Mouse (Mus musculus): Measurements from ENCODE around the gene Atp5b. TPM values are rescaled to one million over a fixed set of nuclear protein-coding genes. Genes with fewer than 3 reads are reported as not detected.

Gene Atp5b
- total RNA-seq (2023; ENCODE audit: inconsistent age): 578 to 690 TPM (median 600 TPM) in 4 replicates

DNA sequence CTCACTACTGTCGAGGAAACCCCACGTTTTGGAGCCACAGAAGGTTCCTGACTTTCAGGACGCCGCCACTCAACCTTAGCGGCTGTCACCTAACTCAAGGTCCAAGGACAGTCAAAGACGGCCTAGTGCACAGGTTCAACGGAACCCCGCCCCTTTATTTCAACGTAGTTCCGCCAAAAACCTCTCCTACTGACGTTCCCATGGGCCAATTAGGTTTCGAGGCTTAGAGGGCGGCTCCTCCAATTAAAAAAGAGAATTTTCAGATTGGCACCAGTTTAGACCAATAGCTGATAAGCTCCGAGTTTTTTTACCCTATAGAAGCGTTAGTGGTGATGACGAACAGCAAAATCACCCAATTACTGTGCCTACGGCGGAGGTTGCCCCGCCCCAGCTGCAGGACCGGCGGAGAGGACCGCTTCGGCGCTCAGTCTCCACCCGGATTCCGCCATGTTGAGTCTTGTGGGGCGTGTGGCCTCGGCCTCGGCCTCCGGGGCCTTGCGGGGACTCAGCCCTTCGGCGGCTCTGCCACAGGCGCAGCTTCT is at the start of gene Atp5b:
Gene Atp5b, plus strand, starts transcription at position 394 of the 542 bp plus-strand sequence.

DNA sequence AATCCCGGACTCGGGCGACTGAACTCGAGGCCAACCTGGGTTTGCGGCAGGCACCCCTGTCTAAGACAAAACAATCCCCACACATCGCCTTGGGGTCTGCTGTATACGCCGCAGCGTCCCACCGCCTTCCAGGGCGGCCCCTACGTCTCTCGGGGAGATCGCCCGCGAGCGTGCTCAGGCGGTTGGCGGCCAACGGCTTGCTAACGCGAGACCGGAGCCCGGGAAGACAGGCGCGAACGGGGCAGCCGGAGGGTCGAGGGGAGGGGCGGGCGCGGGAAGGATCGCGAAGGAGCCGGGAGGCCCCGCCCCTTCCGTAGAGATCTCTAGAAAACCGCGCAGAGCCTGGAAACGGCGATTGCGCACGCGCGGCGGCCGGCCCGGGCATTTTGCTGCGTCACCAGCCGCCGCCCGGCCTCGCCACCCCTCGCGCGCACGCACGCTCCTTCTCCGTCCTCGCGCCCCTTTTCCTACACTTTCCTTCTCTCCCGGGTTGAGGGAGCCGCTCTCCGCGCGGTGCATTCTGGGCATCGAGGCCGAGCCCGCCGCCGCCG is 24.4 kb upstream of the Atp5b start, which contains the start of gene Ptges3:
Gene Ptges3, plus strand, starts transcription at position 354 of the 551 bp plus-strand sequence.

DNA sequence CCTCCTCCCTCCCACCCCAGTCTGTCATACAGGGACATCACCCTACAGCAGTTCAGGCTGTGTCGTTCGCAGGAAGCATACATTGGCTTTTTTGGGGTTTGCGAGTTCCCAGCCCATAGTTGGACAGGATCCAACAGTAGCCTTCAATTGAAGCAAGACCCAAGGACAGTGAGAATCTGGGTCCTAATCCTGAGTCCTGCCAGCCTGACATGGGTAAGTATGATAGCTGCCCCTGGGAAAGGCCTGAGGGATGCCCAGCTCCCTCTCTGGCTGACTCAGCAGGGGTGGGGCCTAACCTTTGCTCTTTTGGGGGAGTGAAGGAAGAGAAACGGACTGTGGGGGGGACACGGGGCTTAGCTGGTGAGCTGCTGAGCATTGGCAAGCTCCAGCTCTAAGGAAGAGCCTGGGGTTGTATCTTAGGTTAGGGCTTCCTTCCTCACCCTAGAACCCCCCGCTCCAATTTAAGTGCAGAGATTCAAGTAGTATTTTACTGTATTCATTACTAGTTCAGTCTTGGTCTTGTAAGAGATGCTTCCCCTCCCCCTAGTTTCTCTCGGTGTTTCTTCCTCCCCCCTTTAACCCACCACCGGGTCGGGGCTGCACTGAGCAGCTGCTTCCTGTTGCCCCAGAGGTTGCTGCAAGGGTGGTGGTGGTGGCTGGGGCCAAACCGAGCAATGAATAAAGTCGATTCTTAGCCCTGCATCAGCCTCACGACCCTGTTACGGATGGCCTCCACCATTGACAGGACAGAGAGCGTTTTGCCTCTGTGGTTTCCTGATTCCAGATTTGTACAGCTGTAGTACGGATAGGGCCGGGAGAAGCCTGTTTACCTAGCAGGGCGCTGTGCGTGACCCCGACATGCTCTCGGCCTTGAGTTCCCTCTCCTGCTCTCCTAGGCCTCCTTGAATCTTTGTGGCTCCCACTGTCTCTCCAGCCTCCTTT is 8.8 kb downstream of the Atp5b start, which contains the start of gene Baz2a:
Gene Baz2a, plus strand, starts transcription at position 14 of the 942 bp plus-strand sequence.

Other genes starting within 250 kb of the Atp5b start
- gene Rdh19, start 233.3 kb upstream of the Atp5b start, total RNA-seq (2023; ENCODE audit: inconsistent age): not detected in 4 replicates
- gene Rdh16f2, start 216.8 kb upstream of the Atp5b start, total RNA-seq (2023; ENCODE audit: inconsistent age): not detected in 4 replicates
- not detected in 4 replicates for gene Rdh7, start 194.5 kb upstream of the Atp5b start, total RNA-seq (2023; ENCODE audit: inconsistent age)
- not detected in 4 replicates for gene Sdr9c7, start 184.8 kb upstream of the Atp5b start, total RNA-seq (2023; ENCODE audit: inconsistent age)
- gene Hsd17b6, start 75.7 kb upstream of the Atp5b start, total RNA-seq (2023; ENCODE audit: inconsistent age): not detected in 4 replicates
- 14.7 to 17.6 TPM (median 16.0 TPM) in 4 replicates for gene Prim1, start 68.1 kb upstream of the Atp5b start, total RNA-seq (2023; ENCODE audit: inconsistent age)
- 579 to 612 TPM (median 595 TPM) in 4 replicates for gene Naca, start 47.7 kb upstream of the Atp5b start, total RNA-seq (2023; ENCODE audit: inconsistent age)
- gene Ptges3, start 24.3 kb upstream of the Atp5b start, total RNA-seq (2023; ENCODE audit: inconsistent age): 125 to 138 TPM (median 132 TPM) in 4 replicates
- gene Baz2a, start 8.3 kb downstream of the Atp5b start, total RNA-seq (2023; ENCODE audit: inconsistent age): 114 to 132 TPM (median 129 TPM) in 4 replicates
- gene Rbms2, start 97.0 kb downstream of the Atp5b start, total RNA-seq (2023; ENCODE audit: inconsistent age): 46.0 to 52.1 TPM (median 47.1 TPM) in 4 replicates
- not detected in 4 replicates for gene Gls2, start 111.2 kb downstream of the Atp5b start, total RNA-seq (2023; ENCODE audit: inconsistent age)
- 12.9 to 16.0 TPM (median 15.8 TPM) in 4 replicates for gene Spryd4, start 128.5 kb downstream of the Atp5b start, total RNA-seq (2023; ENCODE audit: inconsistent age)
- gene Mip, start 142.6 kb downstream of the Atp5b start, total RNA-seq (2023; ENCODE audit: inconsistent age): not detected in 4 replicates
- gene Timeless, start 148.8 kb downstream of the Atp5b start, total RNA-seq (2023; ENCODE audit: inconsistent age): 11.7 to 20.7 TPM (median 15.9 TPM) in 4 replicates
- gene Apon, start 170.8 kb downstream of the Atp5b start, total RNA-seq (2023; ENCODE audit: inconsistent age): 0.48 TPM in 1 of 4 replicates, not detected in the others
- 0.54 to 2.0 TPM (median 0.83 TPM) in 4 replicates for gene Apof, start 185.4 kb downstream of the Atp5b start, total RNA-seq (2023; ENCODE audit: inconsistent age)
- gene Stat2, start 187.3 kb downstream of the Atp5b start, total RNA-seq (2023; ENCODE audit: inconsistent age): 109 to 134 TPM (median 120 TPM) in 4 replicates
- 0.30 TPM in 1 of 4 replicates, not detected in the others for gene Il23a, start 215.5 kb downstream of the Atp5b start, total RNA-seq (2023; ENCODE audit: inconsistent age)
- 57.7 to 65.1 TPM (median 61.2 TPM) in 4 replicates for gene Pan2, start 220.1 kb downstream of the Atp5b start, total RNA-seq (2023; ENCODE audit: inconsistent age)
- gene Cnpy2, start 239.2 kb downstream of the Atp5b start, total RNA-seq (2023; ENCODE audit: inconsistent age): 19.3 to 27.7 TPM (median 21.7 TPM) in 4 replicates